In genomic region chr15:94303151-94303550, GRCm38 (mm10) we compare ENCODE assay signal across 21 mouse cellular contexts.
A peak's percentile ranks its signal among the peaks of the same experiment; 100 is the strongest.
DNase-seq lines count a peak whose midpoint lies in the region; ATAC-seq and TF ChIP-seq lines count a peak whose summit lies in the region.
"Had no signal": no experiment of that assay in that cellular context is flagged by ENCODE, and none has a peak within 500 bp of the region (broad histone marks: within the 10 kb centered on the region; RNA-seq: fewer than 3 reads in every experiment).

No protein-coding gene starts in this region.

- TF ChIP-seq CTCF in cortical plate, adult 2 months (IDR thresholded peaks at IDR 0.05; ENCODE audit: extremely low read depth, insufficient read depth, low read length), result no peak

- no peak overlapping the region for H3K4me2 ChIP-seq in hindbrain, embryonic 14.5 days (replicated peaks)
- no peak overlapping the region for H3K4me2 ChIP-seq in hindbrain, embryonic 13.5 days
- no peak overlapping the region for H3K4me2 ChIP-seq in neural tube, embryonic 13.5 days
- H3K4me2 ChIP-seq: forebrain, embryonic 12.5 days; hindbrain, embryonic 12.5 days; limb, embryonic 15.5 days; liver, embryonic 15.5 days had no signal

- H3K36me3 ChIP-seq in hindbrain, embryonic 14.5 days (replicated peaks; ENCODE audit: control insufficient read depth, insufficient read depth), result no peaks in the 10 kb centered on the region
- H3K36me3 ChIP-seq in hindbrain, embryonic 13.5 days, result no peaks in the 10 kb centered on the region
- no peaks in the 10 kb centered on the region for H3K36me3 ChIP-seq in neural tube, embryonic 13.5 days
- H3K36me3 ChIP-seq: forebrain, embryonic 12.5 days; heart, embryonic 10.5 days; hindbrain, embryonic 12.5 days; limb, embryonic 15.5 days; liver, embryonic 15.5 days had no signal

- H3K27ac ChIP-seq in hindbrain, embryonic 14.5 days, result no peak overlapping the region
- no peak overlapping the region for H3K27ac ChIP-seq in hindbrain, embryonic 13.5 days
- H3K27ac ChIP-seq in neural tube, embryonic 13.5 days (replicated peaks), result no peak overlapping the region
- H3K27ac ChIP-seq in cortical plate, adult 2 months (ENCODE audit: insufficient read depth, low read length), result 0 out of 2 replicates have a peak overlapping the region, but pooled peaks have one; percentile 21
- H3K27ac ChIP-seq: forebrain, embryonic 12.5 days; heart, embryonic 10.5 days; hindbrain, embryonic 12.5 days; kidney, postnatal 0 days; limb, embryonic 15.5 days; liver, embryonic 15.5 days had no signal

- H3K4me3 ChIP-seq in hindbrain, embryonic 14.5 days (replicated peaks; ENCODE audit: low read length), result no peak overlapping the region
- H3K4me3 ChIP-seq in hindbrain, embryonic 13.5 days, result no peak overlapping the region
- no peak overlapping the region for H3K4me3 ChIP-seq in neural tube, embryonic 13.5 days
- no peak overlapping the region for H3K4me3 ChIP-seq in cortical plate, adult 2 months (ENCODE audit: insufficient read depth, low read length)
- H3K4me3 ChIP-seq: forebrain, embryonic 12.5 days; heart, embryonic 10.5 days; hindbrain, embryonic 12.5 days; limb, embryonic 15.5 days; liver, embryonic 15.5 days had no signal

- peak; percentile 59; the same call in 1 of the 2 replicates for ATAC-seq in hindbrain, embryonic 14.5 days (ENCODE audit: low FRiP score)
- ATAC-seq in hindbrain, embryonic 13.5 days (ENCODE audit: low FRiP score), result no peak
- ATAC-seq in neural tube, embryonic 13.5 days (ENCODE audit: low read depth), result 0 out of 2 replicates have a peak, but pooled peaks have one; percentile 59
- ATAC-seq: intestine, postnatal 0 days; lung, postnatal 0 days had no signal

- no peak for DNase-seq in hindbrain, embryonic 14.5 days (ENCODE audit: low spot score)
- no peak for DNase-seq in neural tube, embryonic 10.5 days (ENCODE audit: extremely low spot score, low spot score)
- peak; percentile 14 to 20 for DNase-seq in layer of hippocampus, postnatal 10 days (ENCODE audit: low spot score in 2 of 2)
- no peak for DNase-seq in lung, postnatal 14 days
- no peak for DNase-seq in kidney, adult 11 months
- DNase-seq: adrenal gland, postnatal 25 days; cerebellum, adult 18-20 months; cerebellum, postnatal 25 days; thymus, postnatal 25 days had no signal

- no peaks in the 10 kb centered on the region for H3K4me1 ChIP-seq in hindbrain, embryonic 14.5 days (replicated peaks; ENCODE audit: control insufficient read depth, insufficient read depth, low read length)
- H3K4me1 ChIP-seq in hindbrain, embryonic 13.5 days (replicated peaks), result 0 out of 2 replicates have a peak, but pooled peaks cover 6% of the 10 kb centered on the region
- H3K4me1 ChIP-seq in neural tube, embryonic 13.5 days (replicated peaks), result no peaks in the 10 kb centered on the region
- H3K4me1 ChIP-seq in cortical plate, adult 2 months (ENCODE audit: control insufficient read depth, insufficient read depth, low read length), result peaks cover 5% of the 10 kb centered on the region
- H3K4me1 ChIP-seq: forebrain, embryonic 12.5 days; heart, embryonic 10.5 days; hindbrain, embryonic 12.5 days; limb, embryonic 15.5 days; liver, embryonic 15.5 days had no signal

- no peak overlapping the region for H3K9ac ChIP-seq in hindbrain, embryonic 14.5 days
- H3K9ac ChIP-seq in hindbrain, embryonic 13.5 days, result no peak overlapping the region
- no peak overlapping the region for H3K9ac ChIP-seq in neural tube, embryonic 13.5 days
- H3K9ac ChIP-seq: forebrain, embryonic 12.5 days; hindbrain, embryonic 12.5 days; limb, embryonic 15.5 days; liver, embryonic 15.5 days had no signal

- no peak for TF ChIP-seq POLR2A in cortical plate, adult 2 months (IDR thresholded peaks at IDR 0.05; ENCODE audit: extremely low read depth, insufficient read depth, low read length)

- no peaks in the 10 kb centered on the region for H3K27me3 ChIP-seq in hindbrain, embryonic 14.5 days (ENCODE audit: control insufficient read depth, insufficient read depth, low read length)
- no peaks in the 10 kb centered on the region for H3K27me3 ChIP-seq in hindbrain, embryonic 13.5 days
- no peaks in the 10 kb centered on the region for H3K27me3 ChIP-seq in neural tube, embryonic 13.5 days
- H3K27me3 ChIP-seq: CH12.LX; forebrain, embryonic 12.5 days; hindbrain, embryonic 12.5 days; limb, embryonic 15.5 days; liver, embryonic 15.5 days had no signal

- no peaks in the 10 kb centered on the region for H3K9me3 ChIP-seq in hindbrain, embryonic 14.5 days (ENCODE audit: control insufficient read depth, low read length)
- H3K9me3 ChIP-seq in hindbrain, embryonic 13.5 days, result no peaks in the 10 kb centered on the region
- H3K9me3 ChIP-seq in neural tube, embryonic 13.5 days, result no peaks in the 10 kb centered on the region
- H3K9me3 ChIP-seq: forebrain, embryonic 12.5 days; heart, embryonic 10.5 days; hindbrain, embryonic 12.5 days; limb, embryonic 15.5 days; liver, embryonic 15.5 days had no signal

- 40% methylated on average over 3 of the region's 3 CpGs for WGBS in hindbrain, embryonic 14.5 days
- WGBS in hindbrain, embryonic 13.5 days, result 30% methylated on average over 3 of the region's 3 CpGs
- WGBS in neural tube, embryonic 13.5 days, result 60% methylated on average over 3 of the region's 3 CpGs

Comparison
In these comparisons a context has a peak if more than half of its experiments do, and no peak if none do; other contexts are left out.
1. DNase-seq: peak in layer of hippocampus, postnatal 10 days (2 of 2); none in hindbrain, embryonic 14.5 days (single experiment), neural tube, embryonic 10.5 days (single experiment), lung, postnatal 14 days (single experiment) and kidney, adult 11 months (single experiment).